Mouse (Mus musculus): ENCODE data around the gene Gm2115. TPM values are rescaled to one million over a fixed set of nuclear protein-coding genes. Genes with fewer than 3 reads are reported as not detected.

Gene Gm2115
- polyA plus RNA-seq, 1 experiment, result 0.51 TPM

GRCm38 (mm10) chr7:84631878-84632277, 103.1 kb downstream of the Gm2115 start:
- no peaks in the 10 kb centered on the region for H3K4me1 ChIP-seq (ENCODE audit: control insufficient read depth, insufficient read depth, low read length)
- H3K36me3 ChIP-seq (ENCODE audit: control insufficient read depth, insufficient read depth, low read length, poor library complexity, severe bottlenecking), result peaks cover 4% of the 10 kb centered on the region
- no peaks in the 10 kb centered on the region for H3K27me3 ChIP-seq (ENCODE audit: control insufficient read depth, insufficient read depth, low read length, poor library complexity, severe bottlenecking)
- H3K27ac ChIP-seq (ENCODE audit: insufficient read depth, low read length), result no peak overlapping the region
- H3K4me3 ChIP-seq (ENCODE audit: low read depth, low read length), result no peak overlapping the region
- TF ChIP-seq EP300 (IDR thresholded peaks at IDR 0.05; ENCODE audit: insufficient read depth, low read depth, low read length), result no peak
- TF ChIP-seq CTCF (IDR thresholded peaks at IDR 0.05; ENCODE audit: low read depth, low read length), result no peak
- TF ChIP-seq POLR2A (IDR thresholded peaks at IDR 0.05; ENCODE audit: insufficient read depth, low read length), result no peak
- no peak overlapping the region for H3K9ac ChIP-seq (ENCODE audit: low read depth, poor library complexity, severe bottlenecking)
- no peaks in the 10 kb centered on the region for H3K9me3 ChIP-seq (replicated peaks; ENCODE audit: control insufficient read depth, insufficient read depth, low read length, poor library complexity, severe bottlenecking)

Other genes starting within 250 kb of the Gm2115 start
- gene Arnt2, start 118.8 kb upstream of the Gm2115 start, polyA plus RNA-seq (2011; ENCODE audit: insufficient read depth, insufficient read length, low read depth, missing spikeins), result 1.5 and 3.3 TPM in 2 replicates
- gene Fah, start 77.8 kb downstream of the Gm2115 start, polyA plus RNA-seq (2011; ENCODE audit: insufficient read depth, insufficient read length, low read depth, missing spikeins), result 23.8 and 24.6 TPM in 2 replicates
- gene Zfand6, start 161.0 kb downstream of the Gm2115 start, polyA plus RNA-seq (2011; ENCODE audit: insufficient read depth, insufficient read length, low read depth, missing spikeins), result 153 and 155 TPM in 2 replicates

All from ES-Bruce4 (cell line).